Mouse (Mus musculus) heart, postnatal 10 days (tissue): ENCODE data around the gene 0610040J01Rik. TPM values are rescaled to one million over a fixed set of nuclear protein-coding genes. Genes with fewer than 3 reads are reported as not detected.

ENCODE experiments used
- DNase-seq, 2 experiments: peaks; one replicate each; pipeline ENCODE4 v3.0.0; 2021
- intact Hi-C: fragments of 180-260 bp; cut with DNase I; formaldehyde crosslinking; loops from one replicate; pipeline ENCODE4 v1.15.1; 2025
- total RNA-seq, 2 experiments: library from RNA; stranded (reverse); gene quantifications; 2 replicates each; pipeline ENCODE4 v1.2.3; 2021

The 0610040J01Rik gene
- total RNA-seq, result 1 to 10 TPM in 1 of 2 experiments, under 1 TPM in 1; 0.93 to 1.2 TPM

DNA sequence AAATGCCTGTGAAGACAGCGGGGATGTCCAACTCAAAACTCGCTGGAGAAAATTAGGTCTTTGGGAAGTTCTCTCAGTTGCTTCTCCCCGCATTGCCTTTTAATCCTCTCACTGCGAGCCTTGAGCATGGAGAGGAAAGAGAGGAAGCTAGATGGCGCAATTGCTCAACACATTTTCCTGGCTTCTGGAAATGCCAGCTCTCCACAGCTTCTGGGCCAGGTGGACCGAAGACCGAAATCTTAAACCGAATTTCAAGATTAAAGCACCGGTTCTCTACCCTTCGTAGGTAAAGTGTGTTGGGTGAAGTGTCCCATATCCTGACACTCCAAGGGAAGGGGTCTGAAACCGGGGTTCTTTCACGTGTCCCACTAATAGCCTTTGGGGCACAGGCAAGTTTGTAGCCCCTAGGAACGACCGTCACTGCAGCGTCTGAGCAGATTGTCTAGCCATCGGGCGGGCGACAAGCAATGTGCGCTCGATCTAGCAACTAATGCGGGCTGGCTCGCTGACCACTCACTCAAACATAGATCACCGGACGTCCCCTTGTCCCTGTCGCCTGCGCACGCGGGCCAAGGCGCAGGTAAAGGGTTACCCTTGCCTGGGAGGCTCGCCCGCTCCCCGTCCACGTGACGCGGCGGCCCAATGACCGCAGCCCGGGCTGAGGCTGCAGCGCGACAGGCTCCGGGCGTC lies at the start of gene 0610040J01Rik:
Gene 0610040J01Rik (plus strand): TSS at position 545 of the 690 bp plus-strand sequence.
- intact Hi-C loops, result loop anchor here (1.0 to 10.0 kb wide), 3 partner anchors 74 to 463 kb away; no protein-coding TSS in a partner anchor
- peak; percentile 78 to 81 for DNase-seq

DNA sequence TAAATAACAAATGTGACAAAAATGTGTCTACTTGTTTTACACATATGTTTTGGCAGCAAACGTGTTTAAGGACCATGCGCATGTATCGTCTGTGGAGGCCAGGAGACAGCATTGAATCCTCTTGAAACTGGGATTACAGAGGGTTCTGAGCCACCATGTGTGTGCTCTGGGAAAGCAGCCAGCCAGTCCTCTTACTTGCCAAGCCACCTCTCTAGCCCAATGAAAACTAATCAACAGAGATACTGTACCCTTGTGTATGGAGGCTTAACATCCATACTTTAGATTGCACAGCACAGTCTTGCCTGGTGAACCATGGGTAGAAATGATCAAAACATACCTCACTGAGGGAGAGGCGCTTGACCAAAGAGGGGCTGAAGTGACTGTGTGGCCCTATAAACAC lies 46.3 kb upstream of the 0610040J01Rik start:
- intact Hi-C loops, result loop anchor here (2.0 kb wide), 1 partner anchor 869 kb away; no protein-coding TSS in a partner anchor
- peak; percentile 2 to 6 for DNase-seq

DNA sequence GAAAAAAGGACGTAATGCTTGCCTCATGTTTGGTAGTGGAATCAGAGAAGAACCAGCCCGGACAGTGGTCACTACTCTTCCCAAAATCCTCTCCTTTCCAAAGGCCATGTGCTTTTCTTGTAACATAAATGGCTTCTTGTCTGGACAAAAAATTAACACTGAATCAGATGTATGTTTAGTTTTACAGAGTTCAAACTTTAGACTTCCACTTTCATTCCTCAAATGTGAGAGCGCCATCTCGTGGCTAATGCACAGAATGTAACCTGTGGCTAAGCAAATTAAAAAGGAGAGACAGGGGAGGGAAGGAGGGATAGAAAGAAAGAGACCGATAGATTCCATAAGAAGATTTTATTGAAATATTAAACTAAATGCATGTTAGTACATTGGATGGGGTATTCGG lies 45.4 kb upstream of the 0610040J01Rik start:
- intact Hi-C loops, result loop anchor here (2.0 kb wide), 1 partner anchor 870 kb away; no protein-coding TSS in a partner anchor
- DNase-seq, result peak; percentile 20 to 50

DNA sequence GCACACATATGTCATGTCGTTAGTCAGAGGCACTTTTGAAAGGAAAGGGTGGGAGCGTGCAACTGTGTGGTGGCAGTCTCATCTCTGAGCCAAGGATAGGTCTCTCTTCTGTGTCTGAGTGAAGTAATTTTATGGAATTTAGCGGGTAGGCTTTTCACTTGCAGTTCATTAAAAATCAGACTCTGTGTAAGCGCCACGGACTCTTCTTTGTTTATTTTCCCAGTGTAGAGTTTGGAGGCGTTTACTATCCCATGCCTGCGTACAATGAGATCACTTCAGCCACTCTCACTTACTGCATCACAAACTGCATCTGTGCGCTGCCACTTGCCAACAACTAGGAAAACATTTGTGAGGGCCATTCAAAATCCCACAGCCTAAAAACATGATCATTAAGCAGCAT lies 44.7 kb upstream of the 0610040J01Rik start:
- intact Hi-C loops, result loop anchor here (2.0 kb wide), 1 partner anchor 871 kb away; no protein-coding TSS in a partner anchor

DNA sequence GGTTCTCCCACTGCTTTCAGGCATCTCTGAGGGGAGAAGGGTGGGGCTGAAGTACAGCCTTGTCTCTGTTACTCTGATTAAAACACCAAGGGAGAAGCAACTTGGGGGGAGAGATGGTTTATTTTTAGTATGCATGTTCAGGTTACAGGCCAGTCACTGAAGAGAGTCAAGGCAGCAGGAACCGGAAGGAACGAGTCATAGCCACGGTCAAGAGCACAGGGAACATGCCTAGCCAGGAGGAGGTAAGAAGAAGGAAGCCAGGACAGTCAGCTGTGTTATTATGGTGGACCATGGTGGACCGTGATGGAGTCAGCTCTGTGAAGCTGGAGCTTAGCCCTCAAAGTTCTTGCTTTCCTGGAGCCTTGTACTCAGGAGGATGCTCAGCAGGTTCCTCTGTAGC lies 43.9 kb upstream of the 0610040J01Rik start:
- DNase-seq, result no peak
- intact Hi-C loops, result no loop called here

More for the DNA sequence above, 44.7 kb upstream of the 0610040J01Rik start:
- no peak for DNase-seq

DNA sequence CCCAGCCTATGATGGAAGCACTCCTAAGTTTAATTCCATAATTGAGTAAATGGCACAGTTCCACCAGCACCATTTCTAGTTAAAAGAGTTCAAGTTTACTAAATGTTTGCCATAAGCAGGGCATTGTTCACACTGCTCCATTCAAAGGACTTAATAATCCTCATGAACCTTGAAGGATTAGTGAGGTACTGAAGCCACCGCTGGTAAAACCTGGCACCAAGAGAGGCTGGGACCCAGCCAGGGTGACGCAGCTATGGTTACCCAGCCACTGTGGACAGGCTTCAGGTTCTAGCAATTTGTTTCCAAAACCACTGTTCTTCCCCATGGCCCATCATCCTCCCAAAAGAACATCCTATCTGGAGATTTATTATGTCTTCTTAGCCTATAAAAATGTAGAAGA lies 39.2 kb upstream of the 0610040J01Rik start:
- intact Hi-C loops, result no loop called here
- DNase-seq, result no peak

DNA sequence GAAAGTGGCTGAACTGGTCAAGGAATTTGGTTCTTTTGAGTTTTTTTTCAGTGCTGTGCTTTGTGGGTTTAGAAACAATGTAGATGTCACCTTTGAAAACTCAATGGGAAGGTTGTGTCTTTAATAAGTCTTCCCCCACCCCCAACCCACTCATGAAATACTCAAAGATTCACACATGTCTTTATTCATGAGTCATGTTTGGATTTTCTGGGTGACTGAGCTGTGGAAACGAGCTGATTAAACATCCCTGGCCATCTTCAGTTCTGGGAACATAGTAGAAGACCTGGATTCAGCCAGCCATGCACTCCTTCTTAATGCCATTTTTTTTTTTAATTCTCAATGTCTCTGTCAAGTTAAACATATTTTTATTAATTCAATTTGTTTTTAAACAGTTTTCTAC lies 38.6 kb upstream of the 0610040J01Rik start:
- intact Hi-C loops, result no loop called here
- DNase-seq, result no peak

DNA sequence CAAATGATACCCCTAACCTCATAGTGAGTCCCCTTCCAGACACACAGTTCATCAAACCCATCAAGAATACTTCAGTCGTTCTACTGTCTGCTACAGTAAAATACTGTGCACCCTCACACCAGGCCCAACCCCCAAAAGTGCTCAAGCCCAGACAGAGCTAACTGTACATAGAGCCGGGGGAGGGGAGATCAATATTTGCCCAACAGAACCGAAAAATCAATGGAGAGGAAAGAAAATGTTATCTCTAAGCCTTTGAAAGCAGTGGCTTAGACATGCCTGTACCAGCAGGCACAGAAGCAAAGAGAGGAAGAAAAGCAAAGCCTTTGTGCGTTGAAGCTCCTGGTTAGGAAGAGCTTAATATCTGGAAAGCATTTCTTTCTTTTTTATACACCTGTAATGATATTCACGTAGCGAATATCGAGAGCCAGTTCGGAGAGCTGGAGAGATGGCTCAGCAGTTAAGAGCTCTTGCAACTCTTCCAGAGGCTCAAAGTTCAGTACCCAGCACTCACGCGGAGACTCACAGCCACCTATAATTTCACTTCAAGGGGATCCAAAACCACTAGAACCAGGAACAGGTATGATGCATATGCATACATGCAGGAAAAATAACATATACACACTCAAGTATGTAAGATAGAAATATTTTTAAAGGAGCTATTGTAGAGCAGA lies 23.9 kb upstream of the 0610040J01Rik start:
- no peak for DNase-seq
- intact Hi-C loops, result no loop called here

DNA sequence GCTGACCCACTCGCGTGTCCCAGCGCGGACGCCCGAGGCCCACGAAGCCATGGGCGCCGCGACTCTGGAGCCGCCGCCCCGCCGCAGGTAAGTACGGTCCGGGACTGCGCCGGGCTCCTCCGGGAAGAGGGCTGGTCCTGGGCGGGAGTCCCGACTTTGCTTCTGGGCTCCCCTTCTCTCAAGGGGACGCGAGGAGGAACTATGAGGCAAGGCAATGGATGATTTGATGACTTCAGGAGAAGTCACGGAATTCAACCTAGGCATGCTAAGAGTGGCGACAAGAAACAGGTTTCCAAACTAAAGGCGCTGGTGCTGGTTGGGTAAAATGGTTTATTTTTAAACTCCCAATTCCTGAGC lies 324 bp downstream of the 0610040J01Rik start:
- no peak for DNase-seq
- intact Hi-C loops, result loop anchor here (10.0 kb wide), 2 partner anchors 262 to 462 kb away; no protein-coding TSS in a partner anchor

DNA sequence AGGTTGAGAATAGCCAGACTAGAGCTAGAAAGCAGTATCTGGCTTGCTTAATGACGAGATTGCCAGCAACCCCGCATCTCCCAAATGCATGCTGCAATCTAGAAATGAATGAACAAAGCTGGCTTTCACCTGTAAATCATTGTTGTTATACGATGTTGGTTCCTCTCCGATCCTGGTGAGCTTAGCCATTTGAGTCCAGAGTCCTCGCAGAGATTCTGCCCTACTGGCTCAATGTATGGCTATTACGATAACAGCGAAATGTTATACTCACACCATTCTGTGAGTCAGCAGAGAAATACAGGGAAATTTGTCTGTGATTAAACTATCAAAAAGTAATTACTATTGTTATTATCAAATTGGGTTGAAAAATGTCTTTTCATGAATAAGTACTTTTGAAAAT lies 4.5 kb downstream of the 0610040J01Rik start:
- DNase-seq, result no peak
- intact Hi-C loops, result loop anchor here (10.0 kb wide), 2 partner anchors 258 to 458 kb away; no protein-coding TSS in a partner anchor

DNA sequence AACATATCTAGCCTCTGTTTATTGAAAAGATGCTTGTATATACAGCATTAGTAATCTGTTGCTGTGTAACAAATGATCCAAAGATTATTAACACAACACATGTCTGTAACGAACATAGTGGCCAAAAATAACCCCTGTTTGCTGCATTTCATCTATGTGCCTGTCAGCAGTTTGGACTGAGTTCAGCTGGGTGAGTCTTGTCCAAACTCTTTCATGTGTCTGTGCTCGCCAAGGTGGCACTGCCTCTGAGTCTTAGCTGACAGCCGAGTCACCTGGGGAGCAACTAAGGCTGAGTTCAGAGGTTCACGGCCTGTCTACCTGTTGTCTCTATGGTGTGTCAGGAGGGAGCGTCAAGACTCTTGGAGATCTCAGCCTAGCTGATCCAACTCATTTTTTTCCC lies 5.1 kb downstream of the 0610040J01Rik start:
- intact Hi-C loops, result loop anchor here (10.0 kb wide), 2 partner anchors 258 to 458 kb away; no protein-coding TSS in a partner anchor
- peak; percentile 44 to 53 for DNase-seq

DNA sequence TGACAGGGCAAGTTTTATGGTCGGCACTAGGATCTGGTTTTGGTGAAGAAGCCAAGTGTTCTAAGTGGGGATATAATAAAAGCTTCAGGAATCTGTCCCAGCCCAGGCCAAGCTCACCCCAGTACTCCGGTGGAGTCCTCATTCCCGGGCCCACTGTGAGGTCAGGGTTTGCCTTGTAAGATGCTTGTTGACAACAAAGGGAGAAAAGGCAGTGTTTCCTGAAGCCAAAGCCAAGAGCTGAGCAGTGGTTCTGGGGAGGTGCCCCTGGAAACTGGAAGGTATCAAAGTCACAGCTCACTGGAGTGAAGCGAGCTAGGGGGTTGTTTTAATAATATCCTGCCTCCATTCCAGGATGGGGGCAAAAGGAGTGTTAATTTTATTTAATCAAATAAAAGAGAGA lies 6.8 kb downstream of the 0610040J01Rik start:
- intact Hi-C loops, result loop anchor here (10.0 kb wide), 2 partner anchors 256 to 456 kb away; no protein-coding TSS in a partner anchor

DNA sequence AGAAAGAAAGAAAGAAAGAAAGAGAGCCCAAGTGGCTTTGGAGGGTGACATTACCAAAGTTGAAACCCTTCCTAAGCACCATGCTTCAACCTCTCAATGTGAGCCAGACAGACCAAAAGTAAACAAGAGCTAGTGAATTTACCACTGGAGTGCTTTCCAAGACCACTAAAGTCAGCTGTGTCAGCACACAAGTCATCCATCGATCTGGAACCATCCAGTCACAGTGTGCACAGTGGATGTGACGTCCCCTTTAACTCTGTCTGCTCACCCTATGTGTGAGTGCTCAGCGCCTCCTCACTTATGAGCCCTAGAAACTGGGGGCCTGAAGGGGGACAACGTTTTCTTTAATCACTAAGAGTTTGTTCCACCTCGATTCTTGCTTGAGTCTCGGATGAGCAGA lies 7.4 kb downstream of the 0610040J01Rik start:
- intact Hi-C loops, result loop anchor here (10.0 kb wide), 2 partner anchors 255 to 455 kb away; no protein-coding TSS in a partner anchor
- DNase-seq, result no peak

More for the DNA sequence above, 6.8 kb downstream of the 0610040J01Rik start:
- no peak for DNase-seq

DNA sequence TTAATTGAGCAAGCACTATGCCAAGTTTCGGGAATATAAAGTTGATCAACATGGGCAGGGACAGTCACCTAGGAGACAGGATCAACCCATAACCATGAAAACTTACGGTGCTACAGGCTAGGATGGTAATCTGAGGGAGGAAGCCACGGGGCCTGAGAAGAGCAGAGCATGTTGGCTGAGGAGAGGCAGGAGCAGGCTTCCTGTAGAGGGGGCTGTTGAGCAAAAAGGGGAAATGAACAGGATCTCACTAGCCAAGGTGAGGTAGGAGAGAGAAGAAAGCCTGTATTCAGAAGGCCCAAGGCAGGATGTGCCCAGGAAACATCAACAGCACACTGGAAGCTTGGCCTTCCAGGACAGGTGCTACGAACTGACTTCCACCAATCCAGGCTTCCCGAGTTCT lies 9.0 kb downstream of the 0610040J01Rik start:
- DNase-seq, result no peak
- intact Hi-C loops, result no loop called here

DNA sequence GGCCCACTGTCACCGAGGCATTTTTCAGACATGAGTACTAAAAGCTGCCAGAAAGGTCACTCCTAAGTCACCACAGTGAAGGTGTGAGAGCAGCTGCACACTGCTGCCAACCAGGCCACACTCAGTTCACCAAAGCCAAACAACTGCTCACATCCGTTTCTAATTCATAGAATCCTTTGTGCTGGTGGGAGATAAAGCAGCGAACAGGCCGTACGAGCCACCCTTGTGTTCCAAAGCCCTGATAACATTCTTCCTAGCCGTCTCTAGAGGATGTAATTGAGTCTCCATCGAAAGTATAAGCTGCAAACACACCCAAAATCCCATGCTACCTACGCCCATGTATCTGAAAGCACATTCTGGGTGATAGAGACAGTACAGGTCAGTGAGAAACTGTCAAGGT lies 9.7 kb downstream of the 0610040J01Rik start:
- peak; percentile 9 to 10 for DNase-seq
- intact Hi-C loops, result no loop called here

DNA sequence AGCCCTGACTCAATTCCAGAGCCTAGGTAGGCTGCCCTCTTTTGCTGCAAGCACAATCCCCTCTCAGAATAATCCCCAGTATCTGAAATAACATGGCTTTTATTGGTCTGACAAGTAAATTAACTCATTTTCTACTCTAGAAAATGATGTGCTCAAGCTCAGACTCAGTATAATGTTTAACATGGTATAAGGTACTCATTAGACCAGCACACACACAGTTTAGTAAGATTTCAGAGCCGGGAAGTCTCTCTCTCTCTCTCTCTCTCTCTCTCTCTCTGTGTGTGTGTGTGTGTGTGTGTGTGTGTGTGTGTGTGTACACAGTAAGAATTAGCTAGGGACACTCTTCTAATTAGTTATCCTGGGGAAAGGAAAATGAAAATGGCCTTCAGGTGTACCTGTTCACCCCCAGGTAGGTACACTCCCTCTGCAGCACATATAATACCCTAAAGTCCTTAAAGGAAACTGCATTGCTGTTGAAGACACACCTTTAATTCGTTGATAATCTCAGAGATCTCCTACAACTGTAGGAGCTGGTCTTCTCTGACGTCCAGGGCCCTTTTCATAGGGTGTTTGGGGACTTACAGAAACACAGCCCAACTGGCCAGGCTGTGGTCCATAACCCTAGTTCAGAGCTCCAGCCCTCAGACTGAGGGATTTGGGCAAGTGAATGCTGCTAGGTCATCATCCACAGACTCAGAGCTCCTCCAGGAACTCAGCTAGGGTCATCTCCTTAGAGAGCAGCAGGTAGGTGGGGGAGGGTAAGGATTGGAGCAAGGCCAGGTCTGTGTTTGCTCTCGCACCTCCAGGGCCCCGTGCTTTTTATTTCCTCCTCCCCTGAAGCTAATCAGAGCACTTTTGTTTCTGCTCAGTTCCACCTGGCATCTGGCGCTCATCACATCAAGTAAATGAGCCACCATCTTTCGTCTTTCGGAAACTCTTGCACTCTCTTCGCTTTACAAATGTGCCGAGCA lies 11.5 kb downstream of the 0610040J01Rik start:
- intact Hi-C loops, result no loop called here
- no peak for DNase-seq

DNA sequence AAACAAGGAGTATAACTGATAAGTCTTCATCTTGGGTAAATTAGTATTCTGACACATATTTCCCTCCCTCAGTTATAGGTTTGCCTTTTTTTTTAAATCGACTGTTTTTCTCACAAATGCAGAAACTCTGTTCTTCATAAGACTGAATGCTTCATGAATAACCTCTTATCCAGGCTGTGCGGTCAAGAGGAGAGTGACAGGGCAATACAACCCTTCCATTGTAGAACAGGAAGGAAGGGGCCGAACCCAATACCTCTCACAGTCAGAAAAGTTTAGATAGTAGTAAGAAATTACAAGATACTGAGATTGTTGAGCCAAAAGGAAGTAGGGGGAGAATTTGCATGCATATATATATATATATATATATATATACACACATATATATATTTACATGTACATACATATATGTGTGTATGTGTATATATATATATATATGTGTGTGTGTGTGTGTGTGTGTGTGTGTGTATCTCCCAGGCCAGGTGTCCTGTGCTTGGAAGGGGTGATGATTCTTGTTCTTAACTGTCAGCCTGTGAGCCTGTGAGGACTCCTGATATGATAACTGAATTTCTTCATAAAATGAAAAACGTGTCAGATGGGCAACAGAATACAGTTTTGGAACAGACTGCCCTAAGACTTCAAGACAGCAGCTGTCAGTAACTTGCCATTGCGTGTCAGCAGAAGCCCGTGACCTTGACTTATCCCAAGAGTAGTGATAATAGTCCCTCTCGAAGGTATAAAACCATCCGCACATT lies 12.6 kb downstream of the 0610040J01Rik start:
- intact Hi-C loops, result no loop called here
- DNase-seq, result no peak

DNA sequence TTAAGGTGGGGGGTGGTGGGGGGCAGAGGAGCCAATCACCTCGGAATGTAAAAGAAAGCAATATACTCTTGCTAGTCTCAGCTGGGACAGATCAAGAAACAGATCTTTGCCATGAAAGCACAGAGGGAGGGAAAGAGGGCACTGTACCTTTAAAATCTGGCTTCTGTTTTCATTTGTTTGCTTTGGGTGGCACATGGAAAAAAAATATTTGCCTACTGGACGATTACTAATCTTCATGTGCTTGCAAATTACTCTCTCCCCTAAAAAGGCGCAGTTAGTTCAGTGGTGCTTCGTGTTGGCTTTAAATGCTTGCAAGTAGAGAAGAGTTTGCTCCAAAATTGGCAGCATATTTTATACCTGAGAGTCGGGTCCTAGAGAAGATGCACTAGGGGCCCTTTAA lies 13.7 kb downstream of the 0610040J01Rik start:
- intact Hi-C loops, result no loop called here
- no peak for DNase-seq

DNA sequence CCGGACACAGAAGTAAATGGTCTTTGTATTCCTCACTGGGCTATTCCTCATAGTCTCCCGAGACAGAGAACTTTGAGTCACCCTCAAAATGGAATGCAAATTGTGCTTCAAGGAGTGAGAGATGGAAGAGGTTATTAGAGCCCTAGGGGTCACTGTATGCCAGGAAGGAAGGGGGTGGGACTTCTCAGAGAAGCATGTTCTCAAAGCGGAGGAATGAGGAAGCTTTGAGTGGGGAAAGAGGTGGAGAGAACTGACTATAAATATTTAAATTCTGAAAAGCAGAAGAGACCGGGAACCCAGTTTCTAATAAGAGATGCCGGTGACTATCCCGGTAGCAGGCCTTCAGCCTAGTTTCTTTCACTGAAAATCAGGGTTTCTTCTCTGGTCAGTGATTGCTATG lies 14.8 kb downstream of the 0610040J01Rik start:
- DNase-seq, result peak in 1 of 2 experiments; percentile 16
- intact Hi-C loops, result no loop called here
